In the genomic region with DNA sequence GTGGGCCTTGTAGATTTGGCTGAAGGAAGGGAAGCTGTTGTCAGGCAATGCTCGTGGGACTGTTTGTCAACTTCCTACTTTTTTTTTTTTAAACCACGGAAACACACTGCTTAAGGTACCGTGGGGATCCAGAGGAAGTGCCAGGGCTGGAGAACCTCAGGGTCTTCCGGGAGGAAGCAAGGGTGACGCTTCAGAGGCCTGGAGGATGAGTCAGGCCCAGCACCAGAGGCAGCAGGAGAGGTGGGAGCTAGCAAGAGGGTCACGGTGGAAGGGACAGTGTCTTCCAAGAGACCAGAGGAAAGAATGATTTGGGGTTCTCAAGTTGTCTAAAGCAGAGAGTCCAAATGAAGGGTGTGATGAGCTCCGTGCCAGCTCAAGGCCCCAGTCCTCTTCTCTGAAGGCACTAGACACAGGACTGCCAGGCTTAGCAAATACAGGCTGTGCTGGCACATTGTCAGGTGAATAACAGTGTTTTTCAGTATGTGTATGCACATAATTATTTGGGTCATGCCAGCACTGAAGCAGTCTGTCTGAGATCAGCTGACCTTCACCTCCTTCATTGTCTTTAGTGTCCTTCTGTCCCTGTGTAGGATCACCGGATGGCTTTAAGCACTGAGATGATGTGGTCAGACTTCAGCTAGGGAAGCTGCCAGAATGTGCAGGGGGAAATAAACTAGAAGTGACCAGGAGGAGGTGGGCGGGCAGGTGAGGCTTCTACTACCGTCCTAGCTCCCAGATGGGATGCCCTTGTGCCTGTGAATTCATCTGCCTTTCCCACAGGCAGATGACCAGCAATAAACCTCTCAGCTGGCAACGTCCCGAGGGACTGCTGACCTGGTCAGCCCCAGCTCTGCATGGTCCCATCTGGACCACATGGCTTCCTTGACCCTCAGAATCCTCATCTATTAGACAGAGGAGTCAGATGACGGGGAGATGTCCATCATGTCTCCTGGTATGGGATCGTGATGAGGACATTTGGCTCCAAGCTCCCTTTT, we compare ENCODE assay signal across 10 mouse cellular contexts. TPM values are rescaled to one million over a fixed set of nuclear protein-coding genes. Genes with fewer than 3 reads are reported as not detected.
DNase-seq lines count a peak whose midpoint lies in the region; ATAC-seq lines count a peak whose summit lies in the region.
"Had no signal": no experiment of that assay in that cellular context is flagged by ENCODE, and none has a peak within 500 bp of the region (broad histone marks: within the 10 kb centered on the region; RNA-seq: fewer than 3 reads in every experiment).

No protein-coding gene starts in this region.

- 49% methylated on average over 14 of the region's 14 CpGs for WGBS in macrophage (ENCODE audit: missing documents)
- 71% methylated on average over 14 of the region's 14 CpGs for WGBS in intestine, embryonic 15.5 days

- H3K4me2 ChIP-seq in intestine, embryonic 15.5 days (replicated peaks) = no peak overlapping the region

- no peaks in the 10 kb centered on the region for H3K9me3 ChIP-seq in intestine, embryonic 15.5 days
- H3K9me3 ChIP-seq: G1E had no signal

- H3K4me1 ChIP-seq in intestine, embryonic 15.5 days (replicated peaks) = peaks cover 5% of the 10 kb centered on the region; the same call in 1 of the 2 replicates

- H3K79me2 ChIP-seq in macrophage (ENCODE audit: inconsistent target) = no peaks in the 10 kb centered on the region

- ATAC-seq in erythroid progenitor cell, adult 5-6 weeks (replicated peaks; ENCODE audit: low FRiP score, poor library complexity, severe bottlenecking) = 0 out of 2 replicates have a peak, but pooled peaks have one; percentile 12
- ATAC-seq in intestine, embryonic 15.5 days = no peak

- H3K27me3 ChIP-seq in intestine, embryonic 15.5 days (replicated peaks) = no peaks in the 10 kb centered on the region

- H3K9ac ChIP-seq in intestine, embryonic 15.5 days = no peak overlapping the region

- intact Hi-C loops in heart, postnatal 36 days (cut with DNase I) = no loop called here

- no peaks in the 10 kb centered on the region for H3K36me3 ChIP-seq in macrophage (ENCODE audit: inconsistent target)
- H3K36me3 ChIP-seq in intestine, embryonic 15.5 days = no peaks in the 10 kb centered on the region
- H3K36me3 ChIP-seq: G1E had no signal

- DNase-seq in heart, adult 18-20 months = peak; percentile 29 to 54
- no peak for DNase-seq in heart, postnatal 36 days
- peak; percentile 81 for DNase-seq in MN1 (ENCODE audit: low spot score)
- no peak for DNase-seq in urinary bladder, postnatal 14 days (ENCODE audit: low spot score)
- DNase-seq in yolk sac, embryonic 10.5 days (ENCODE audit: low spot score) = no peak

- no peak overlapping the region for H3K4me3 ChIP-seq in macrophage (ENCODE audit: inconsistent target)
- no peak overlapping the region for H3K4me3 ChIP-seq in intestine, embryonic 15.5 days (replicated peaks)
- H3K4me3 ChIP-seq: myocyte had no signal

- H3K27ac ChIP-seq in macrophage = peak overlapping the region; percentile 85
- no peak overlapping the region for H3K27ac ChIP-seq in intestine, embryonic 15.5 days

RNA-seq across cellular contexts. Expression of gene Ywhah, which starts 8.5 kb away (rescaled TPM):
- 10 to 100 TPM; 90.3 TPM for total RNA-seq in heart, adult 18-20 months (2021)
- total RNA-seq in heart, postnatal 36 days (2021) = 10 to 100 TPM; 83.7 to 93.5 TPM
- total RNA-seq in erythroid progenitor cell, adult 5-6 weeks (2015; ENCODE audit: low replicate concordance) = 322 and 398 TPM in 2 replicates
- total RNA-seq in erythroid progenitor cell, adult 5-6 weeks (2017; ENCODE audit: low replicate concordance) = 229 and 280 TPM in 2 replicates
- 100 to 1,000 TPM in 17 of 26 experiments, 10 to 100 TPM in 9; 50.8 to 209 (median 111) TPM for total RNA-seq in macrophage (2018; cell fraction: chromatin; rRNA removed)
- 100 to 1,000 TPM; 225 to 402 (median 294) TPM for total RNA-seq in macrophage (2018; cell fraction: cytosol; rRNA removed)
- 100 to 1,000 TPM in 25 of 26 experiments, 10 to 100 TPM in 1; 90.1 to 310 (median 159) TPM for total RNA-seq in macrophage (2018; cell fraction: nucleus; rRNA removed)
- polyA plus RNA-seq in macrophage (2018) = 285 to 859 TPM (median 563 TPM) in 3 replicates
- polyA plus RNA-seq in intestine, embryonic 15.5 days (2015; fragmentation: Nextera tagmentation; extraction: Ambion mirVana) = 440 and 463 TPM in 2 replicates

Comparison
In these comparisons a context has a peak if more than half of its experiments do, and no peak if none do; other contexts are left out.
1. DNase-seq: peak in heart, adult 18-20 months (2 of 2) and MN1 (single experiment); none in heart, postnatal 36 days (0 of 2), urinary bladder, postnatal 14 days (single experiment) and yolk sac, embryonic 10.5 days (single experiment).